Mouse (Mus musculus): ENCODE data around the gene 1110008P14Rik.

Gene 1110008P14Rik

DNA sequence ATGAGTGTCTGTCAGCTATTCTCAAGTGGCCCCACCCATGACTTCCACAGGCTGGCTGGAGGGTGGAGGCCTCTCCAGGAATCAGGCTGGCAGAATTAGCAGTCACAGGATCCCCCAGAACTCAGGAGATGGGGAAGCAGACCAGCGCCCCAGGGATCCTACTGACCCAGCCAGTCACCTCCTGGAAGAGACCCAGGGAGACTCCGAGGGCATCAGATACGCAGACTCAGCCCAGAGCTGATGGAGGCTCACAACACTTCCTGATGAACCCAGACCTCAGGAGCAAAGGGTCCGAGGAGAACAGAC is 40.2 kb downstream of the 1110008P14Rik start:
- no peak for DNase-seq

DNA sequence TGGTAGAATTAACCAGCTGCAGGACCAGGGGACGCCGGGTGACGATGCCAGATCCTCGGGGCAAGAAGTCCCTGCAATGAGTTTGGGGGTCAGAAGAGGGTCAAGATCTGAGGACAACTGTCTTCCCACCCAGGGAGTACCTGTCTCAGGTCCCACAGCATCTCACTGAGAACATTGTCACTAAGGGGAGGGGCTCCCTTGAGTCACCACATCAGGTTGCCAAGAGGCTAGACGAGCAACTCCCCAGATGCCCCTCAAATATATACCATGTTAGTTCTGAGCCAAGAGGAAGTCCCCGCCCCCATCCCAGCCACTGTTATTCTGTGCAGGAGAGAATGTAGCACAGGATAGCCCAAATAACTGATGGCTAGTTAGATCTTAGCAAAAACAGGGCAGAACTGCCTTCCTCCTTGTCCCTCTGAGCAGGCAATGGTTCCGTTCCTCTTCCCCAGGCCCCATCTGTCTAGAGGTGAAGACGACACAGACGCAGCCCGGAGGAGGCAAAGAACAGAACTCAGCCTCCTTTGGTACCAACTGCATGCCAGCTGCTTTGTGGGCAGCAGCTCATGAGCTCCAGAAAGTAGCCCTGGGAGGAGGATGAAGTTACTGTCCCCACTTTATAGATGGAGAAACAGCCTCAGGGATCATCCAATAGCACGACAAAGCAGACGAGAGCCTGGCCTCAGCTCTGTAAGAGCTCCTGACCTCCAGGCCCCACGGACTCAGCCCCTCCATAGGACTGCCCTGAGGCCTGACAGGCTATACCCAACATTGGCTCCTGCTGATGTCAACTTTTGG is 40.7 kb downstream of the 1110008P14Rik start:
- DNase-seq: no peak

DNA sequence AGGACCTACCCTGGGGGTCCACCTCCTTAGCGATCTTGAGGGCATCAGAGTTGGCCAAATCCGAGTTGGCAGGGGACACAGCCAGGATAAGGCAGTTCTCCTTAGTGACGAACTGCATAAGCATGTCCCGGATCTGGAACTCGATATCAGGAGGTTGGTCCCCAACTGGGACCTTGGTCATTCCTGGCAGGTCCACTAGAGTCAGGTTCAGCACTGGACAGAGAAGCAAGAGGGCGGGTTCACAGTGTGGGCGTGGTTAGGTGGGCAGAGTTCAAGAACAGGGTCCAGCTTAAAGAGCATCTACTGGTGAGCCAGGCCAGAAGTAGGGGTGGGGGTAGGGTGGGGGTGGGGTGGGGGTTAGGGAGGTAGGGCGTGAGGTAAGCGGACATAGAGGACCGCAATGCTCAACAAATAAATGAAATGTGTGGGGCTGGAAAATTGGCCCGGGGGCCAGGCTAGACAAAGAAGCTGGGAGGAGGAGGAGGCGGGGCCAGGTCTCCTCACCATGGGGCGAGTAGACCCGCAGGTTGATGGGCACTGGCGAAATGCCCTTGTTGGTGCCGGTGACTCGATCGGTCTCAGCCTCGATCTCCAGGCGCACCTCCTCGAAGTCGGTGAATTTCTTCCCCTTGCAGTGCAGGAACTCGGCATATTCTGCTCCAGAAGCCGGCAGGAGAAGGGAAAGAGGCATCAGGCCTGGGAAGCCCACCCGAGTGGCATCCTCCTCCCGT is 41.7 kb downstream of the 1110008P14Rik start:
- no peak for DNase-seq

DNA sequence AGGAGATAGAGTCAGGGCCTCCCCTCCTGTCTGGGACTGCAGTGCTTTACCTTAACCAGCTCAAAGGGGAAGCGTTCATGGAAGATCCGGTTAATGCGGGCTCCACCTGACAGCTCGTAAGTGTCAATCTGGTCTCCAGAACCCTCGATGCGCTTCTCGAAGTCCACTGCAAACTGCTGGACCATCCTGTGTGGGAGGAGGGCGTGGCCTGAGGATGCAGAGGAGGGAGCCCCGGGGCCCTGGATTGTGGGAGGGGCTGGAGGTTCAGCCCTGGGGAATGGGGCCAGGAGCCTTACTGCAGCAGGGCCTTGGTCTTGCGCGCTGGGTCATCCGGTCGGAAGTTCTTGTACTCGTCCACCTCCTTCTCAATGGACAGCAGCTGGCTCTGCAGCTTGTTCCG is 45.9 kb downstream of the 1110008P14Rik start:
- DNase-seq: no peak

DNA sequence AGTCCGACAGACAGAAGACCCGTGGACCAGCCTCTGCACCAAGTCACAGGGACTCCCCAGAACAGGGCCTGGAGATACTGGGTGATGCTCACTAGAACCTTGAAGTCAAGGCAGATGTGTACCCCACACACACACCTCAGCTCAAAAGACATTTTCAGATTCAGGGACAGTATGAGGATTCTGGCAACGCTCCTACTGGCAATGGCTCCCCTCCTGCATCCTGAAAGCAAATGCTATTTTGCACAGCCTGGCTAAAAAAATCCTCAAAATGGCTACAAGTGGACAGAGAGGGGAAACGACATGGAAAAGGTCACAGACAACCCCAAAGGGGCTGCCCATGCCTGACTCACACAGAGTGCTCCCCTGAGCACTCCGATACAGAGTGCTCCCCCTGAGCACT is 49.6 kb downstream of the 1110008P14Rik start:
- no peak for DNase-seq

DNA sequence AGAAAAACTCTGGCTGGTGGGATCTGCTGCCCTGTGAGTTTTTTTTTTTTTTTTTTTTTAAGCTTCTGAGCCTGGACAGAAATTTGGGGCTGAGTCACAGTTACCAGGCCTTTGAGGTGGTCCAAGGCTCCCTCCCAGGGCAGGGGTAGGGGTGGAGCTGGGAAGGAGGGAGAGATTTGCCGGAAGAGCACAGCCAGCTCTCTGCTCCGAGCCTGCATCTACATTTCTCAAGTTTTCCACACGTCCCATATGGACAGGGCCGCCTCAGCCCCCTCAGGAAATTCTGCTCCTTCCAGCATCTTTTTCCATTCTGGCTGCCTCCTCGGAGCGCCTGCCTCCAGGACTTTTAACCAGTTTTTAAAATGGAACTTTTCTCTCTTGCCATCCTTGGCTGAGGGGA is 52.2 kb downstream of the 1110008P14Rik start:
- no peak for DNase-seq

DNA sequence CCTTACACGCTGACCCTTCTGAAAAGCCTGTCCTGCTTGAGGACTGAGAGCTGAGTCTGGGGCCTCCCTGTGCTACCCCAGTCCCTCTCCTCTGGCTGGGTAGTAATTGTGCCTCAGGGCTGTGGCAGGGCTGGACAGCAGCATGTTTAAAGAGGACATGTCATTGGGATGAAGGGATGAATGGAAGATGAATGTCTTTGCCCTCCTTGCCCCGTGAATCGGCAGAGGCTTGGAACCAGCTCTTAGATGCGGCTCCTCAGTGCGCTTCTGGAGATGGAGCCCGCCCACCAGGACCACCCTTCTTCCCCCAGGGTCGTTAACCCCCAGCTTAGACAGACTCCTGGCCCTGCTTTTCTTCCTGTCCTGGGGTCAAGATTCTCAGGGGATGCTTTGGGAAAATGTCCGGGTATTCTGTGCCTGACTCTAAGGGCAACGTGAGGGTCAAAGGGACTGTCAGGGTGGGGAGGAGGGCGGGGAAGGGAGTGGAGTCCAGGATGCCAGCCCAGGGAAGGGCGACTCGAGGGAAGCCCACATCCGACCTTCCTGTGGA is 52.8 kb downstream of the 1110008P14Rik start:
- no peak for DNase-seq

DNA sequence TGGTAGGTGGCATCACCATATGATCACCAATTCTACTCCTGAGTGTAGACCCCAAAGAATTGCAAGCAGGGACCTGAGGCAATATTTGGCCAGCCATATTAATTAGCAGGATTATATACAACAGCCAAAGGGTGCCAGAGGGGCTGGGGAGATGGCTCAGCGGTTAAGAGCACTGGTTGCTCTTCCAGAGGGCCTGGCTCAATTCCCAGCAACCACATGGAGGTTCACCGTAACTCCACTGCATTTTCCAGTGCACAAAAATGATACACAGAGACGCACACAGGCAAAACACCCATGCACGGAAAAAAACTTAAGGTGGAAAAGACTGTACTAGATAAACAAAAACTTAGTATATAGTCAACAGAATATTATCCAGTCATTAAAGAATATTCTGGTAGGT is 54.5 kb downstream of the 1110008P14Rik start:
- DNase-seq: no peak

All from cerebellum, postnatal 14 days (tissue).